Mouse (Mus musculus): ENCODE data around the gene Ncor2.

Ncor2 gene

GRCm38 (mm10) chr5:125017332-125017731, 161.7 kb downstream of the Ncor2 start:
- DNase-seq (ENCODE audit: low read depth) = no peak

- no peak for DNase-seq (ENCODE audit: low read depth)
Measured at GRCm38 (mm10) chr5:125016421-125017242, 162.4 kb downstream of the Ncor2 start.

GRCm38 (mm10) chr5:125015576-125015975, 163.4 kb downstream of the Ncor2 start:
- no peak for DNase-seq (ENCODE audit: low read depth)

GRCm38 (mm10) chr5:125015066-125015465, 164.0 kb downstream of the Ncor2 start:
- no peak for DNase-seq (ENCODE audit: low read depth)

- DNase-seq (ENCODE audit: low read depth) = peak; percentile 19
Measured at GRCm38 (mm10) chr5:125014497-125014896, 164.5 kb downstream of the Ncor2 start.

GRCm38 (mm10) chr5:125011628-125012027, 167.4 kb downstream of the Ncor2 start:
- no peak for DNase-seq (ENCODE audit: low read depth)

- no peak for DNase-seq (ENCODE audit: low read depth)
Measured at GRCm38 (mm10) chr5:125011166-125011565, 167.9 kb downstream of the Ncor2 start.

GRCm38 (mm10) chr5:125006896-125007295, 172.1 kb downstream of the Ncor2 start:
- DNase-seq (ENCODE audit: low read depth) = no peak

- DNase-seq (ENCODE audit: low read depth) = no peak
Measured at GRCm38 (mm10) chr5:125005871-125006652, 173.0 kb downstream of the Ncor2 start.

GRCm38 (mm10) chr5:125003873-125004255, 175.2 kb downstream of the Ncor2 start:
- DNase-seq (ENCODE audit: low read depth) = no peak

GRCm38 (mm10) chr5:125002969-125003872, 175.8 kb downstream of the Ncor2 start, which contains the start of gene Rflna:
Rflna (plus strand) TSS chr5:125003221.
- no peak for DNase-seq (ENCODE audit: low read depth)

GRCm38 (mm10) chr5:125000756-125001250, 178.2 kb downstream of the Ncor2 start:
- no peak for DNase-seq (ENCODE audit: low read depth)

- DNase-seq (ENCODE audit: low read depth) = no peak
Measured at GRCm38 (mm10) chr5:124997913-124998312, 181.1 kb downstream of the Ncor2 start.

GRCm38 (mm10) chr5:124996816-124997215, 182.2 kb downstream of the Ncor2 start:
- no peak for DNase-seq (ENCODE audit: low read depth)

GRCm38 (mm10) chr5:124992891-124993290, 186.1 kb downstream of the Ncor2 start:
- no peak for DNase-seq (ENCODE audit: low read depth)

GRCm38 (mm10) chr5:124992323-124992722, 186.7 kb downstream of the Ncor2 start:
- no peak for DNase-seq (ENCODE audit: low read depth)

- DNase-seq (ENCODE audit: low read depth) = no peak
Measured at GRCm38 (mm10) chr5:124989724-124990123, 189.3 kb downstream of the Ncor2 start.

GRCm38 (mm10) chr5:124986656-124987055, 192.4 kb downstream of the Ncor2 start:
- DNase-seq (ENCODE audit: low read depth) = no peak

- no peak for DNase-seq (ENCODE audit: low read depth)
Measured at GRCm38 (mm10) chr5:124986222-124986621, 192.8 kb downstream of the Ncor2 start.

GRCm38 (mm10) chr5:124969790-124970189, 209.2 kb downstream of the Ncor2 start:
- DNase-seq (ENCODE audit: low read depth) = no peak
